Mouse (Mus musculus) stomach, postnatal 0 days (tissue): Measurements from ENCODE around the gene Asb5.

Experiments
- CTCF ChIP-seq: IDR thresholded peaks from 2 replicates; pipeline ENCODE4 v1.5.1; 2016; ENCODE audit warnings: antibody characterized with exemption, low read depth, mild to moderate bottlenecking, moderate library complexity
- EP300 ChIP-seq: optimal IDR thresholded peaks from 2 replicates; pipeline ENCODE3; 2016; ENCODE audit warnings: antibody characterized with exemption

- TF ChIP-seq CTCF (no peak), EP300 (no peak)
These were observed 35.5 kb upstream of the Asb5 start for GRCm38 (mm10) chr8:54493915-54494314.
